Mouse (Mus musculus) liver, embryonic 12.5 days (tissue): Measurements from ENCODE around the gene Rplp1. TPM values are rescaled to one million over a fixed set of nuclear protein-coding genes. Genes with fewer than 3 reads are reported as not detected.

Source experiments
- ATAC-seq: fragments of 200-750 bp; cut with Nextera tagmentation; 2 replicates; pipeline ENCODE4 v1.8.0; 2017; ENCODE audit warnings: moderate number of reproducible peaks, mild to moderate bottlenecking, moderate library complexity
- H3K27ac ChIP-seq: fragments of 300-500 bp; sonication (generic); 2 replicates; pipeline ENCODE4 v1.5.1; 2016; ENCODE audit warnings: mild to moderate bottlenecking
- H3K27me3 ChIP-seq: fragments of 300-500 bp; sonication (generic); replicated peaks from 2 replicates; pipeline ENCODE4 v1.6.1; 2016; ENCODE audit warnings: mild to moderate bottlenecking, moderate library complexity
- H3K36me3 ChIP-seq: fragments of 300-500 bp; sonication (generic); 2 replicates; pipeline ENCODE4 v1.6.1; 2016; ENCODE audit warnings: mild to moderate bottlenecking, moderate library complexity
- H3K4me1 ChIP-seq: fragments of 300-500 bp; sonication (generic); 2 replicates; pipeline ENCODE4 v1.6.1; 2016
- H3K4me2 ChIP-seq: fragments of 300-500 bp; sonication (generic); 2 replicates; pipeline ENCODE4 v1.6.1; 2016; ENCODE audit warnings: mild to moderate bottlenecking, moderate library complexity
- H3K4me3 ChIP-seq: fragments of 300-500 bp; sonication (generic); 2 replicates; pipeline ENCODE4 v1.5.1; 2016; ENCODE audit warnings: mild to moderate bottlenecking, moderate library complexity
- H3K9ac ChIP-seq: fragments of 300-500 bp; sonication (generic); 2 replicates; pipeline ENCODE4 v1.6.1; 2016; ENCODE audit warnings: mild to moderate bottlenecking, moderate library complexity
- H3K9me3 ChIP-seq: fragments of 300-500 bp; sonication (generic); replicated peaks from 2 replicates; pipeline ENCODE4 v1.6.1; 2016; ENCODE audit warnings: mild to moderate bottlenecking, moderate library complexity
- WGBS: fragments of 180-500 bp; shearing (Covaris S2); methylation state at CpG from one replicate; pipeline ENCODE4 v1.1.7; 2016; ENCODE audit not compliant: insufficient replicate concordance; 5-methylcytosine and 5-hydroxymethylcytosine counted together
- polyA plus RNA-seq: library from polyadenylated mRNA; unstranded; fragments of >200 nt; fragmentation: Nextera tagmentation; extraction: Ambion mirVana; gene quantifications from 2 replicates; pipeline ENCODE4 v1.2.1, GENCODE M21; 2016

Rplp1 gene
- polyA plus RNA-seq: 1,190 and 1,274 TPM in 2 replicates

- no peaks in the 10 kb centered on the region for H3K9me3 ChIP-seq
- peaks cover 62% of the 10 kb centered on the region for H3K4me1 ChIP-seq
- peak; percentile 89 for ATAC-seq
- peaks cover 69% of the 10 kb centered on the region for H3K36me3 ChIP-seq
- WGBS: under 1% methylated on average over 70 of the region's 70 CpGs
- H3K27ac ChIP-seq: peak within 1 kb of the TSS; percentile 98
- peak within 1 kb of the TSS; percentile 91 for H3K4me3 ChIP-seq
- H3K9ac ChIP-seq: peak within 1 kb of the TSS; percentile 91
- H3K4me2 ChIP-seq: peak within 1 kb of the TSS; percentile 90
- H3K27me3 ChIP-seq: no peaks in the 10 kb centered on the region
These were observed at the start of gene Rplp1 for GRCm38 (mm10) chr9:61914203-61914916. Gene Rplp1, minus strand, starts transcription at chr9:61914542.

GRCm38 (mm10) chr9:61963356-61963755 is 49.0 kb upstream of the Rplp1 start:
- no peaks in the 10 kb centered on the region for H3K9me3 ChIP-seq
- 0 out of 2 replicates have a peak, but pooled peaks cover 12% of the 10 kb centered on the region for H3K27me3 ChIP-seq
- no peak overlapping the region for H3K4me3 ChIP-seq
- H3K36me3 ChIP-seq: no peaks in the 10 kb centered on the region
- H3K4me2 ChIP-seq: no peak overlapping the region
- H3K27ac ChIP-seq: no peak overlapping the region
- peaks cover 21% of the 10 kb centered on the region for H3K4me1 ChIP-seq
- H3K9ac ChIP-seq: no peak overlapping the region
- ATAC-seq: no peak
- 40% methylated on average over 6 of the region's 6 CpGs for WGBS

GRCm38 (mm10) chr9:61961181-61961580 is 46.8 kb upstream of the Rplp1 start:
- 60% methylated on average over 4 of the region's 4 CpGs for WGBS
- Histone ChIP-seq H3K9ac (no peak overlapping the region), H3K4me1 (peaks cover 21% of the 10 kb centered on the region), H3K36me3 (no peaks in the 10 kb centered on the region), H3K9me3 (no peaks in the 10 kb centered on the region), H3K27me3 (0 out of 2 replicates have a peak, but pooled peaks cover 6% of the 10 kb centered on the region), H3K27ac (no peak overlapping the region), H3K4me3 (no peak overlapping the region), H3K4me2 (no peak overlapping the region)
- ATAC-seq: no peak

- 37% methylated on average over 5 of the region's 5 CpGs for WGBS
- no peak overlapping the region for H3K27ac ChIP-seq
- H3K9me3 ChIP-seq: no peaks in the 10 kb centered on the region
- 0 out of 2 replicates have a peak, but pooled peaks cover 6% of the 10 kb centered on the region for H3K27me3 ChIP-seq
- H3K4me3 ChIP-seq: no peak overlapping the region
- peaks cover 21% of the 10 kb centered on the region for H3K4me1 ChIP-seq
- no peak overlapping the region for H3K9ac ChIP-seq
- no peaks in the 10 kb centered on the region for H3K36me3 ChIP-seq
- ATAC-seq: no peak
- H3K4me2 ChIP-seq: no peak overlapping the region
These were observed 46.4 kb upstream of the Rplp1 start for GRCm38 (mm10) chr9:61960753-61961152.

DNA sequence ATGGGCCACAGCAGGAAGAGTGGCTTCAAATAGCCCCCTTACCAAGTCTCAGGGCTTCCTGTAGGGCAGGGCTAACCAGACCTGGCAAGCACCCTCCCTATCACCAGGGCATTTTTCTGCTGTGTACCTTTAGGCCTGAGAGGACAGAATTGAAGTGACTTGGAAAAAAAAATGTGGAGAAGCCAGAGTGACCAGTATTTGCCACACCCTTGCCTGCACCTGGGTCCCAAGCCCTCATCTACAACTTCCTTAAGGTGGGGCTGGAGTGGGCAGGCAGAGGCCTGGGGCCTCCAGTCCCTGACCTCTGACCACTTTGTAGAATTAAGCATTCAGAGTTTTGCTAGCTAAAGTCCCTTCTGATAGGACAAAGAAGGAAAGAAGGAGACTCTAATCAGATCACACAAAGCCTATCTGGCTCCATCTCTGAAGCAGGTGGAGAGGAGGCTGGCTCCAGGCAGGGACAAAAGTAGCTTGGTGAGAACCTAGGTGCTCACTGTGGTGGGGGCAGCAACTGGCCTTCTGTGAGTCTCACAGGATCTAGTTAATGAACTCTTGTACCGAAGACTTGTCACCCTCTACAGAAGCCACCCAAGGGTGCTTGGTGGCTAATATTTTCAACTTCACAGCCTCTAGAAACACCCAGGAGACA is 45.7 kb upstream of the Rplp1 start:
- WGBS: 69% methylated on average over 1 of the region's 1 CpGs
- Histone ChIP-seq H3K27ac (no peak overlapping the region), H3K27me3 (0 out of 2 replicates have a peak, but pooled peaks cover 6% of the 10 kb centered on the region), H3K4me1 (peaks cover 17% of the 10 kb centered on the region; the same call in 1 of the 2 replicates), H3K4me3 (no peak overlapping the region), H3K36me3 (no peaks in the 10 kb centered on the region), H3K9me3 (no peaks in the 10 kb centered on the region), H3K9ac (no peak overlapping the region; the same call in 1 of the 2 replicates), H3K4me2 (no peak overlapping the region)
- no peak for ATAC-seq

DNA sequence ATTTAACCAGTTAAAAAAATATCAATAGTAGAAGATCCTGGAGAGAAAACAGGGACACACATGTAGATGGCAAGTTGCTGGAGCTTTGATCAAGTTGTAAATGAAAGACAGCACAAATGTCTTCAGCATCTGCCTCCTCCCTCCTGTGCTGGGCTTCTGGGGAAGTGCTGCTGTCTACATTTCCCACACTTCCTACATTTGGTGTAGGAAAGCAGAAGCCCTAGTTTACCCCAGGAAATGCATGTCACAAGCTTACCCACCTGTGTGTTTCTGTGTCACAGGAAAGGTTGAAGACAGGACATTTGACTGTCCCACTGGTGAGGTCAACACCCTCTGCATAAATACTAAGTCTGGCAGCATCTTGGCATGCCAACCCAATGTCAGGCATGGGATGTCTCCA is 40.4 kb upstream of the Rplp1 start:
- H3K9me3 ChIP-seq: no peaks in the 10 kb centered on the region
- peaks cover 5% of the 10 kb centered on the region; the same call in 1 of the 2 replicates for H3K4me1 ChIP-seq
- no peaks in the 10 kb centered on the region for H3K27me3 ChIP-seq
- no peak for ATAC-seq
- no peak overlapping the region for H3K4me3 ChIP-seq
- H3K9ac ChIP-seq: no peak overlapping the region
- H3K4me2 ChIP-seq: no peak overlapping the region
- H3K27ac ChIP-seq: no peak overlapping the region
- H3K36me3 ChIP-seq: no peaks in the 10 kb centered on the region

DNA sequence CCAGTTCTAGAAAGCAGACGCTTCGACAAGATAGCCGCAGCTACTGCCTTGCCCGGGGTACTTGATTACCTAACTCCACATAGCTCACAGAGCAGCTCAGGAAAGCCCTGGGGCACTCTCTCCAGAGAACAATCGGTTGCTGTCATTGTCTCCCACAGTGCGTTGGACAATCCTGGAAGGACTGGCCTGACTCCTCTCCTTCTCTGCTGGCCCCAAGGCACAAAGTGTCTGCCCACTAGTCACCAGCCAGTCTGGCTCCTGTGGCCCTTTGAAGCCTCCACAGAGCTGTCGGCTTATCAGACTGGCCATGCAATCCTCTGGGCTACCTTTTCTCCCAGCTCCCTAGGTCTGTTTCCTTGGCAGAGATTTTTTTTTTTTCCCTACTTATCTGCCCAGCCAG is 37.9 kb upstream of the Rplp1 start:
- no peak overlapping the region for H3K27ac ChIP-seq
- no peak for ATAC-seq
- no peak overlapping the region for H3K4me2 ChIP-seq
- peaks cover 14% of the 10 kb centered on the region for H3K4me1 ChIP-seq
- H3K4me3 ChIP-seq: no peak overlapping the region
- H3K9ac ChIP-seq: no peak overlapping the region
- 57% methylated on average over 7 of the region's 7 CpGs for WGBS
- H3K27me3 ChIP-seq: no peaks in the 10 kb centered on the region
- H3K9me3 ChIP-seq: no peaks in the 10 kb centered on the region
- H3K36me3 ChIP-seq: no peaks in the 10 kb centered on the region

- Histone ChIP-seq H3K27ac (no peak overlapping the region), H3K4me2 (peak overlapping the region; percentile 85), H3K9ac (peak overlapping the region; percentile 86; the same call in 1 of the 2 replicates), H3K36me3 (peaks cover 25% of the 10 kb centered on the region), H3K4me3 (peak overlapping the region; percentile 96), H3K9me3 (no peaks in the 10 kb centered on the region), H3K4me1 (peaks cover 37% of the 10 kb centered on the region), H3K27me3 (no peaks in the 10 kb centered on the region)
- ATAC-seq: peak; percentile 71
- 9% methylated on average over 24 of the region's 24 CpGs for WGBS
These were observed 33.3 kb upstream of the Rplp1 start for GRCm38 (mm10) chr9:61947402-61948346.

GRCm38 (mm10) chr9:61946623-61947401 is 32.5 kb upstream of the Rplp1 start, which contains the start of gene Kif23:
Gene Kif23, minus strand, starts transcription at chr9:61946774.
- peak within 1 kb of the TSS; percentile 85 for H3K27ac ChIP-seq
- H3K4me3 ChIP-seq: peak within 1 kb of the TSS; percentile 96
- H3K36me3 ChIP-seq: peaks cover 34% of the 10 kb centered on the region
- H3K27me3 ChIP-seq: no peaks in the 10 kb centered on the region
- no peaks in the 10 kb centered on the region for H3K9me3 ChIP-seq
- peak within 1 kb of the TSS; percentile 85 for H3K4me2 ChIP-seq
- ATAC-seq: peak; percentile 92
- peak within 1 kb of the TSS; percentile 86 for H3K9ac ChIP-seq
- WGBS: under 1% methylated on average over 44 of the region's 44 CpGs
- H3K4me1 ChIP-seq: peaks cover 41% of the 10 kb centered on the region

- peak overlapping the region; percentile 86 for H3K9ac ChIP-seq
- WGBS: under 1% methylated on average over 38 of the region's 38 CpGs
- H3K4me1 ChIP-seq: peaks cover 45% of the 10 kb centered on the region
- peaks cover 41% of the 10 kb centered on the region for H3K36me3 ChIP-seq
- peak overlapping the region; percentile 96 for H3K4me3 ChIP-seq
- no peaks in the 10 kb centered on the region for H3K9me3 ChIP-seq
- peak; percentile 77 for ATAC-seq
- H3K27me3 ChIP-seq: no peaks in the 10 kb centered on the region
- H3K27ac ChIP-seq: peak overlapping the region; percentile 85
- peak overlapping the region; percentile 85 for H3K4me2 ChIP-seq
These were observed 31.8 kb upstream of the Rplp1 start for GRCm38 (mm10) chr9:61945973-61946611.

DNA sequence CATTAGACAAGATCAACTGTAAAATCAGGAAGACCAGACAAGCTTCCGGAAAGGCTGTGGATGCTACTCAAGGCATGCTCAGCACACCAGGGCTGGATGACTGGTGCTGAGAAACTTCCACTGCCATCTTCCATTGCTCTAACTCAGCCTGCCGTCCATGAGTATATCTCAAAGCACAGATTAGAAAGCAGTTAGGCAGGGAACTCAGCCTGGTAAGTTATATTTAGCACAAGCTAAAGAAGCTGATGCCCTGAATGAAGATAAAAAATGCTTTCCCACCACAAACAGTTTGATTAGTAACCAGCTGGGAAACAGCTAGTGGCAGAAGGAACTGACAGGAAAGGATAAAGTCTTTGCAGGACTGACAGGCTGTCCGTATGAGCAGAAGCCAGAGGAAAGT is 26.7 kb upstream of the Rplp1 start:
- H3K9ac ChIP-seq: no peak overlapping the region
- WGBS: 36% methylated on average over 3 of the region's 3 CpGs
- peaks cover 91% of the 10 kb centered on the region for H3K36me3 ChIP-seq
- H3K9me3 ChIP-seq: no peaks in the 10 kb centered on the region
- H3K4me3 ChIP-seq: no peak overlapping the region
- ATAC-seq: no peak
- peaks cover 32% of the 10 kb centered on the region for H3K4me1 ChIP-seq
- H3K27ac ChIP-seq: no peak overlapping the region
- H3K27me3 ChIP-seq: no peaks in the 10 kb centered on the region
- H3K4me2 ChIP-seq: no peak overlapping the region
